Mouse (Mus musculus) myocyte (in vitro differentiated cells): ENCODE data around the gene Pou5f1.

Experiments used
- MAX ChIP-seq: IDR thresholded peaks from one replicate; pipeline ENCODE4 v1.6.1; 2011; ENCODE audit warnings: low read depth, mild to moderate bottlenecking, control low read depth
- POLR2A ChIP-seq: IDR thresholded peaks from one replicate; pipeline ENCODE4 v1.6.1; 2011; ENCODE audit warnings: low read depth, mild to moderate bottlenecking, control low read depth, moderate library complexity; ENCODE audit not compliant: insufficient read length
- POLR2AphosphoS2 ChIP-seq: IDR thresholded peaks from one replicate; pipeline ENCODE4 v1.6.1; 2011; ENCODE audit warnings: low read depth, control low read depth; ENCODE audit not compliant: insufficient read length
- TCF12 ChIP-seq: IDR thresholded peaks from one replicate; pipeline ENCODE4 v1.6.1; 2011; ENCODE audit warnings: mild to moderate bottlenecking, control low read depth; ENCODE audit not compliant: poor library complexity, insufficient read depth, severe bottlenecking

DNA sequence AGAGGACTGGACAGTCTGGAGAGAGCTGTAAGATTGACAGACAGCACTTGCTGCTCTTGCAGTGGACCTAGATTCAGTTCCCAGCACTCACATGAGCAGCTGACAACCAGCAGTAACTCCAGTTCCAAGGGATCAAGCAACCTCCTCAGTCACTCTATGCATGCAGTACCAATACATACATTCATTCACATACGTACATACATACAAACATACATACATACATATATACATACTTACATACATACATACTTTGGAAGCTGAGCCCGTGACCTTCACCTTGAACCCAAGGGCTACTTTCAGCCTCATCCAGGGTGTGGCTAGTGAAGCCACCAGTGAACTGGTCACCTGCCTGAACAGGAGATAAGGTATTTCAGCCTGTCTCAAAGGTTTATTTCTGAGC is 17.8 kb upstream of the Pou5f1 start:
- TF ChIP-seq POLR2AphosphoS2 = no peak
- no peak for TF ChIP-seq TCF12
- TF ChIP-seq POLR2A = no peak
- no peak for TF ChIP-seq MAX
